ENCODE assay signal across 8 mouse cellular contexts in genomic region chr7:16639028-16639427, GRCm38 (mm10). TPM values are rescaled to one million over a fixed set of nuclear protein-coding genes. Genes with fewer than 3 reads are reported as not detected.
DNase-seq lines count a peak whose midpoint lies in the region; ATAC-seq and TF ChIP-seq lines count a peak whose summit lies in the region.

No protein-coding gene starts in this region.

- no peaks in the 10 kb centered on the region for H3K36me3 ChIP-seq in kidney, embryonic 14.5 days (ENCODE audit: control insufficient read depth, insufficient read depth, low read length)
- H3K36me3 ChIP-seq in MEL (ENCODE audit: control insufficient read depth in 1 of 2, insufficient read depth in 2 of 2, low read length in 2 of 2): no peaks in the 10 kb centered on the region
- no peaks in the 10 kb centered on the region for H3K36me3 ChIP-seq in forebrain, embryonic 15.5 days

- no peak for TF ChIP-seq EP300 in MEL (IDR thresholded peaks at IDR 0.05; ENCODE audit: low read depth in 1 of 2, low read length in 2 of 2)

- DNase-seq in kidney, adult 18-20 months: peak; percentile 31
- peak; percentile 39 for DNase-seq in MEL (ENCODE audit: low read depth, low spot score)
- DNase-seq in brain, embryonic 14.5 days (ENCODE audit: low read depth): peak; percentile 78
- DNase-seq in heart, postnatal 4 days: peak; percentile 89
- DNase-seq in natural killer cell, adult 2 months (ENCODE audit: low spot score in 2 of 2): no peak
- no peak for DNase-seq in frontal cortex, postnatal 14 days (ENCODE audit: low spot score in 2 of 2)

- 69% methylated on average over 3 of the region's 3 CpGs for WGBS in kidney, embryonic 14.5 days
- 68% methylated on average over 3 of the region's 3 CpGs for WGBS in forebrain, embryonic 15.5 days

- no peak overlapping the region for H3K9ac ChIP-seq in kidney, embryonic 14.5 days (ENCODE audit: low read depth, low read length)
- H3K9ac ChIP-seq in MEL (ENCODE audit: control insufficient read depth, low read depth, low read length, poor library complexity, severe bottlenecking): no peak overlapping the region
- no peak overlapping the region for H3K9ac ChIP-seq in forebrain, embryonic 15.5 days (replicated peaks)

- ATAC-seq in kidney, embryonic 14.5 days (ENCODE audit: low FRiP score, low TSS enrichment): no peak
- ATAC-seq in forebrain, embryonic 15.5 days (replicated peaks): no peak

- no peaks in the 10 kb centered on the region for H3K4me1 ChIP-seq in kidney, embryonic 14.5 days (ENCODE audit: control insufficient read depth, insufficient read depth, low read length)
- H3K4me1 ChIP-seq in MEL (ENCODE audit: control insufficient read depth in 1 of 2, insufficient read depth in 2 of 2, low read length in 2 of 2): peaks cover 0 to 4% of the 10 kb centered on the region in 2 experiments; a peak in 2 of 4 replicates
- peaks cover 6% of the 10 kb centered on the region for H3K4me1 ChIP-seq in forebrain, embryonic 15.5 days

- no peak for TF ChIP-seq POLR2A in MEL (IDR thresholded peaks at IDR 0.05; ENCODE audit: control insufficient read depth in 1 of 2, insufficient read depth in 1 of 2, low read depth in 1 of 2, low read length in 2 of 2, poor library complexity in 1 of 2)
- no peak for TF ChIP-seq POLR2A in brain, embryonic 14.5 days (IDR thresholded peaks at IDR 0.05; ENCODE audit: borderline replicate concordance, extremely low read depth, insufficient read depth, insufficient read length, poor library complexity, severe bottlenecking)

- no peaks in the 10 kb centered on the region for H3K27me3 ChIP-seq in kidney, embryonic 14.5 days (ENCODE audit: control insufficient read depth, insufficient read depth, low read length)
- H3K27me3 ChIP-seq in MEL (ENCODE audit: control insufficient read depth in 1 of 2, insufficient read depth in 2 of 2, low read length in 2 of 2): no peaks in the 10 kb centered on the region
- no peaks in the 10 kb centered on the region for H3K27me3 ChIP-seq in forebrain, embryonic 15.5 days

- H3K4me2 ChIP-seq in kidney, embryonic 14.5 days (replicated peaks; ENCODE audit: low read depth, low read length): no peak overlapping the region
- no peak overlapping the region for H3K4me2 ChIP-seq in forebrain, embryonic 15.5 days (replicated peaks)

- no peaks in the 10 kb centered on the region for H3K79me2 ChIP-seq in MEL (ENCODE audit: control insufficient read depth, insufficient read depth, low read length, poor library complexity)

- TF ChIP-seq RAD21 in MEL (IDR thresholded peaks at IDR 0.05; ENCODE audit: low read depth, low read length): no peak

- no peak overlapping the region for H3K27ac ChIP-seq in kidney, embryonic 14.5 days (ENCODE audit: low read depth, low read length)
- H3K27ac ChIP-seq in MEL (ENCODE audit: control insufficient read depth, low read depth, low read length): no peak overlapping the region
- H3K27ac ChIP-seq in forebrain, embryonic 15.5 days (replicated peaks): no peak overlapping the region

- no peak overlapping the region for H3K4me3 ChIP-seq in kidney, embryonic 14.5 days (ENCODE audit: low read length)
- H3K4me3 ChIP-seq in MEL (ENCODE audit: control insufficient read depth in 1 of 2, insufficient read depth in 1 of 2, low read depth in 2 of 2, low read length in 2 of 2): no peak overlapping the region
- no peak overlapping the region for H3K4me3 ChIP-seq in forebrain, embryonic 15.5 days

- TF ChIP-seq CTCF in MEL (IDR thresholded peaks at IDR 0.05 in 2 of 3, conservative IDR thresholded peaks at IDR 0.05 in 1 of 3; ENCODE audit: control insufficient read depth in 1 of 3, insufficient read depth in 1 of 3, low read depth in 2 of 3, low read length in 3 of 3, poor library complexity in 1 of 3, severe bottlenecking in 1 of 3): no peak
- TF ChIP-seq CTCF in brain, embryonic 14.5 days (IDR thresholded peaks at IDR 0.05; ENCODE audit: borderline replicate concordance, extremely low read depth, insufficient read depth, insufficient read length): no peak

- no peaks in the 10 kb centered on the region for H3K9me3 ChIP-seq in kidney, embryonic 14.5 days (ENCODE audit: control insufficient read depth, low read length)
- no peaks in the 10 kb centered on the region for H3K9me3 ChIP-seq in MEL (replicated peaks; ENCODE audit: insufficient read depth, low read length)
- H3K9me3 ChIP-seq in forebrain, embryonic 15.5 days: peaks cover 2% of the 10 kb centered on the region; the same call in 1 of the 2 replicates

TF ChIP-seq in MEL, 35 proteins besides CTCF, POLR2A, EP300 and RAD21:
- TF ChIP-seq MEF2A (IDR thresholded peaks at IDR 0.05; ENCODE audit: extremely low read depth, insufficient replicate concordance, low read depth, low read length, poor library complexity, severe bottlenecking): no peak
- TF ChIP-seq ETS1 (IDR thresholded peaks at IDR 0.05; ENCODE audit: low read depth, low read length): 0 out of 2 replicates have a peak, but pooled peaks have one; percentile 29

RNA-seq across cellular contexts. Expression of gene Arhgap35, which starts 24.2 kb away (rescaled TPM):
- polyA plus RNA-seq in kidney, embryonic 14.5 days (2014; fragmentation: Nextera tagmentation; extraction: Ambion mirVana): 12.6 and 26.6 TPM in 2 replicates
- total RNA-seq in MEL (2012; rRNA removed): 6.7 and 7.4 TPM in 2 replicates
- polyA plus RNA-seq in MEL (2012; ENCODE audit: insufficient read depth in 1 of 2, insufficient read length in 2 of 2, low read depth in 1 of 2, low replicate concordance in 2 of 2, missing spikeins in 1 of 2): 10 to 100 TPM in 1 of 2 experiments, not detected in 1; 13.4 TPM
- polyA plus RNA-seq in brain, embryonic 14.5 days (2012; rRNA removed): 48.1 and 75.2 TPM in 2 replicates
- total RNA-seq in heart, postnatal 4 days (2021): 10 to 100 TPM; 71.9 to 74.5 TPM
- polyA plus RNA-seq in forebrain, embryonic 15.5 days (2015; fragmentation: Nextera tagmentation; extraction: Ambion mirVana): 37.5 and 38.9 TPM in 2 replicates

RNA-seq across cellular contexts. Expression of gene Ceacam15, which starts 36.5 kb away (rescaled TPM):
- polyA plus RNA-seq in kidney, embryonic 14.5 days (2014; fragmentation: Nextera tagmentation; extraction: Ambion mirVana): not detected in 2 replicates
- not detected in 2 replicates for total RNA-seq in MEL (2012; rRNA removed)
- polyA plus RNA-seq in MEL (2012; ENCODE audit: insufficient read depth in 1 of 2, insufficient read length in 2 of 2, low read depth in 1 of 2, low replicate concordance in 2 of 2, missing spikeins in 1 of 2): not detected
- not detected in 2 replicates for polyA plus RNA-seq in brain, embryonic 14.5 days (2012; rRNA removed)
- total RNA-seq in heart, postnatal 4 days (2021): under 1 TPM; 0.38 to 0.64 TPM
- not detected in 2 replicates for polyA plus RNA-seq in forebrain, embryonic 15.5 days (2015; fragmentation: Nextera tagmentation; extraction: Ambion mirVana)

Comparison
In these comparisons a context has a peak if more than half of its experiments do, and no peak if none do; other contexts are left out.
1. DNase-seq: peak in kidney, adult 18-20 months (single experiment), MEL (single experiment), brain, embryonic 14.5 days (single experiment) and heart, postnatal 4 days (single experiment); none in natural killer cell, adult 2 months (0 of 2) and frontal cortex, postnatal 14 days (0 of 2).